Mouse (Mus musculus): ENCODE results near the gene Eif3k. TPM values are rescaled to one million over a fixed set of nuclear protein-coding genes. Genes with fewer than 3 reads are reported as not detected.
A peak's percentile ranks its signal among the peaks of the same experiment; 100 is the strongest.

Eif3k gene
- total RNA-seq (2021): 100 to 1,000 TPM; 166 to 176 TPM
- long read RNA-seq, experiment 1, transcript Eif3k-201 (8 exons, 774 nt): major isoform, 79 of 88 reads
- long read RNA-seq, experiment 1, partial matches to known transcripts: 6 of 88 reads
- long read RNA-seq, experiment 1, other reads (novel, unspliced or antisense): 3 of 88 reads
- long read RNA-seq, experiment 2, transcript Eif3k-201 (8 exons, 774 nt): major isoform, 51 of 65 reads
- long read RNA-seq, experiment 2, partial matches to known transcripts: 9 of 65 reads
- long read RNA-seq, experiment 2, other reads (novel, unspliced or antisense): 5 of 65 reads

DNA sequence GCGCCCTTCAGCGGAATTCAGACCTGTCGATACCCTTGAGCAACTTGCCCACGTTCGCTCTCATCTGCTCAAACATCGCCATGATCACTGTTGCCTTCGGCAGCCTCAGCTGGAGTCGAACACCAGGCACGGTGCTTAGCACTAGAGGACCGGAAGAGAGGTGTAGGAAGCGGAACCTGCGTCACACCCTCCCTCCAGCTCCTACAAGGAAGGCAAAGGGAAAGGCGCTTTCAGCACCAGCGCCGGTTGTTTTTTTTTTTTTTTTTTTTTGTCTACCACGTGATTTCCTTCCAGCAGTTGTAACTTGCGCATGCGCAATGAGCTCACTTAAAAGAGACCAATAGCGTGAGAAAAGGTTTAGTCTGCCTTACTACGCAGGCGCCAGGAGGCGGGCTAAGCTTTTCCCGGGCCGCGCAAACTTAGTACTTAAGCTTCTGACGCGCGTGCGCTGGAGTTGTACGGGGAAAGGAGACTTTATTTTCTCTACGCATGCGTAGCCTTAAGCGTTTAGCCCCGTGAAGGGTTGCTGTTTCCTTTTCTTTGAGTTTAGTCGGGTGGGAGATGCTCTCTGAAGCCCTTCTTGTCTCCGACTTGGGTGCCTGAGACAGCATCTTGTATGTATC lies at the start of gene Eif3k, which contains the start of gene Map4k1:
Gene Eif3k, minus strand, starts transcription at position 214 of the 623 bp plus-strand sequence.
Gene Map4k1, plus strand, starts transcription at position 400 of the 623 bp plus-strand sequence.
- DNase-seq: peak; percentile 97 to 98

- DNase-seq: no peak
Observed at GRCm38 (mm10) chr7:29029690-29030656, 48.3 kb upstream of the Eif3k start.

DNA sequence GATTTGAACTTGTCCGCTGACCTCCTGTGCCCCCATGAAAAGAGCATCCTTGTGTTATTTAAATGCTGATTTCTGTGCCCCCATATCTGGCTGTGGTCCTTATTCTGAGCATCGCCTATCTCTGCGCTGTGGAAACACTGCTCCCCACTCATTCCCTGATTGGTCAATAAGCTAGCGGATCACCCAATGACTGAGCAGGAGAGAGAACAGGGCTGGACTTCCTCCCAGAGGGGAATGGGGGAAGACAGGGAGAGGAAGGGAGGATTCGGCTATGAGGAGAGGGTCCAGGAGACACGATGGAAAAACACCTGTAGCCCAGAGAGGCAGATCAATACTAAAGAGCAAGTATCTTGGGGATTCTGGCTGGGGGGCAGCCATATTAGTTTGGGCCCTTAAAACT lies 47.1 kb upstream of the Eif3k start:
- DNase-seq: no peak

DNA sequence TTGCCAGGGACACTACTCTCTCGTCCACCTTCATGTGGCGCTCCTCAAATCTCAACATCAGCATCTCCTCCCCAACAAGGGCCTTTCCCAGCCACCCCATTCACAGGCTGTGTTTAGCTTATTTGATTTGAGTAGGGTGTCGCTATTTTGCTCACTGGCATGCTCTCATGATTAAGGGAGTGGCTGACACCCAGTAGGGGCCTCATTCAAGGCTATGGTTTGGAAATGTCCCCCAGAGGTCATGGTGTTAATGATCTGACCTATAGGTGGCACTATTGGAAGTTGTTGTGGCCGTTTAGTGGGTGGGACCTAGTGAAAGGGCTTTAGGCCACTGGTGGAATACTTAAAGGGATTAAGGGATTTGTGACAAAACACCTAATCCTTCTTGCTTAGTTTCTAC lies 45.1 kb upstream of the Eif3k start:
- DNase-seq: no peak

DNA sequence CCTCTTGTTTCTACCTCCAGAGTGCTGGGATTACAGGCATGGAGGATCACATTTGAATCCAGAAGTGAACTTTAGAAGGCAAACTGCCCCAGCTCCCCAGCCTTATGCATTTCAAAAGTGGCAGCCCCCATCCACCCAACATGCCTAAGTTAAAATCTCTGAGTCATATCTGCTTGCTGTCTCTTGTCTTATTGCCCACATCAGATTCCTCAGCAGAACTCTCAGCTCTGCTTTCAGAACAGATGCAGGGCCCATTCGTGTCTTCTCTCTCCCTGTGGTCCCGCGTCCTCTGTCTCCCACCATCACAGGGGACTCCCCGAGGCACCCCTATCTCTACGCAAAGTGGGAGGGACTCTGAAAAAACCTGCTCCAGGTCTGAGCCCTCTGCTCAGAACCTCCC lies 44.5 kb upstream of the Eif3k start:
- no peak for DNase-seq

DNA sequence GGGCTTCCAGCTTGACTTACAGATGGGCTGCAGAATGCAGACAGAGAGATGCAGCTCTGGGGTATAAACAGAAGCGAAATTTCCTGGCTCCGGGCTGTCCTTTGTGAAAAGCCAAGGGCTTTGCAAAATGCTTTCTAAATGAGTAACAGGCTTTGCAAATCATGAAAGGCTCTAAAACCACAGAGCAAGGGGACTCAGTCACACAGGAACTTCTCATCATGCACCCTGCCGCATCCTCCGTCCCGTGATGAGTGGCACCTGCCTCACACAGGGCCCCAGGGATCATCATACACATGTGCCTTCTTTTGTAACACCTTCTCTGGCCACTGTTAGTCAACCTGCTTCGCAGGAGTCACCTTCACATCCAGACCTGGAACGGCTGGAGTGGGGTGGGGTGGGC lies 43.9 kb upstream of the Eif3k start:
- no peak for DNase-seq

DNA sequence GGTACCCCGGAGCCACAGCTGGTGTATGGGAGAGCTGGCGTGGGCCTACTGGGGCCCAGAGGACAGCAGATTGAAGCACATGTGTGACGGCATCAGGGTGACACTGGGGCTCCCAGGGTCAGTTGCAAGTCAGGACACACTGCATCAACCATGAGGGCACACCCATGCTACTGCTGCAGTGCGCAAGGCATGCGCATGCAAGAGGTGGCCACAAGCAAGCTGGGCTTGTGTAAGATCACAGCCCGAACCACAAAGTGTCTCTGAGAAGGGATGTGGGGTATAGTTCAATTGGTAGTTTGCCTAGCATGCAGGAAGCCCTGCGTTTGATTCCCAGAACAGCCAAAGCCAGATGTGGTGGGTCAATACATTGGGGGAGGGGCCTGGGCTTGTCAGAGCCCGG lies 41.9 kb upstream of the Eif3k start:
- DNase-seq: no peak

DNA sequence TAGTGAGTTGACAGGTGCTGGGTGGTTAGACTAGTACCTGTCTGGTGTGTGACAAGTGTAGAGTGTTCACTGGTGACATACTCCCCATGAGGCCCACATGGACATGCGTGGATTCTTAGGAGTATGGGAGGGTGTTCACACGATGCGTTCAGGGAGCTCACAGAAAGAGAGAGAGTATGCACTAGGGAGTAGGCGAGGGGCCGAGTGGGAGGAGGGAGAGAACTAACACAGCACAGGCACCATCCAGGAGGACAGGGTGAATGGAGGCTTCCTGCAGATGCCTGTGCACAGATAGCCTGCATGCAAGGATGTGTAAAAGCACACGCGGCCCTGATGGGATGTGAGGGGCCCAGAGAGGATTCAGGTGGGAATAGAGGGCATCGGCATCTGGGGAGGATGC lies 40.8 kb upstream of the Eif3k start:
- DNase-seq: no peak

- no peak for DNase-seq
Observed at GRCm38 (mm10) chr7:29019447-29020220, 38.0 kb upstream of the Eif3k start.

- no peak for DNase-seq
Observed at GRCm38 (mm10) chr7:29017222-29017621, 35.6 kb upstream of the Eif3k start.

DNA sequence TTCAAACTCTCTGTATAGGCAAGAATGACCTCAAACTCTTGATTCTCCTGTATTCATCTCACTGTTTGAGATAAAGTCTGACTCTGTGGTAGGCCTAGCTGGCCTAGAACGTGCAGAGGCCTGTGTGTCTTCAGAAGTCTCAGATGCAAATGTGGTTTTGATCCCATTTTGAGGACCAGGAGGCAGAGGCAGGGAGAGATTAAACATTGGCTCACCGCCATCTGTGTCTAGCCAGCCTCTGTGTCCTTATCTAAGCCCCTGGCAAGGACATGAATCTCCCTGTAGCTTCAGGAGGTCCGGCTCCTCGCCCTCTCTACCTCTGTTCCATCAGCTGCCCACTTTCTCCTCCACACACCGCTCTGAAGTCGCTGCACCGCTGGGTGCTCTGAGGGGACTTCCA lies 34.8 kb upstream of the Eif3k start:
- DNase-seq: no peak

DNA sequence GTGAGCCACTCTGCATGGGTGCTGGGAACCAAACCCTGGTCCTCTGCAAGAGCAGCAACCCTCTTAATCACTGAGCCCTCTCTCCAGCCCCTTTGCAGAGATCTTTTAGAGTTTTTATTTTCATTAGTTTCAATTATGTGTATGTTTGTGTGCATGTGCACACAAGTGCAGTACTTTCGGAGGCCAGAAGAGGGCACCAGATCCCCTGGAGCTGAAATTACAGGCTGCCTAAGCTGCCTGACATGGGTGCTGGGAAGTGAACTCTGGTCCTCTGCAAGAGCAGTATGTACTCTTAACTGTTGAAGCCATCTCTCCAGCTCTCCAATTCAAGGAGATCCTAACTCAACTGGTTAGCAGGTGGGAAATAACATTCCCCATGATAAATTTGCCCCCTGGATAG lies 33.3 kb upstream of the Eif3k start:
- no peak for DNase-seq

DNA sequence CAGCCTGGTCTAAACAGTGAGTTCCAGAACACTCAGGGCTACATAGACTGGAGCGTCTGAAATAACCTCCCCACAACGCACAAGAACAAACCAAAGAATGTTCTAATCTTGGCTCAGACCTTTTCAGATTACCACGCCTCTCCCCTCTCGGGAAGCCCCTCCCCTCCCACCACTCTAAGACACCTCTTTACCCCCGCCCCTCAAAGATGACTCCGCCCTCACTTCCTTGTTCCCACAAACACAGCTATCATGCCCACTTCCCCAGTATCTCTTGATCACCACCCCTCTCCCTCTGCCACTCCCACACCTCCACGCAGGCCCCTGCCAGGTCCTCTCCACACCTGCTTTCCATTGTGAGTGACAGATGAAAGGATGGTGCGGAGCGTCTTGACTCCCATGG lies 27.1 kb upstream of the Eif3k start:
- DNase-seq: peak in 1 of 2 experiments; percentile 15

DNA sequence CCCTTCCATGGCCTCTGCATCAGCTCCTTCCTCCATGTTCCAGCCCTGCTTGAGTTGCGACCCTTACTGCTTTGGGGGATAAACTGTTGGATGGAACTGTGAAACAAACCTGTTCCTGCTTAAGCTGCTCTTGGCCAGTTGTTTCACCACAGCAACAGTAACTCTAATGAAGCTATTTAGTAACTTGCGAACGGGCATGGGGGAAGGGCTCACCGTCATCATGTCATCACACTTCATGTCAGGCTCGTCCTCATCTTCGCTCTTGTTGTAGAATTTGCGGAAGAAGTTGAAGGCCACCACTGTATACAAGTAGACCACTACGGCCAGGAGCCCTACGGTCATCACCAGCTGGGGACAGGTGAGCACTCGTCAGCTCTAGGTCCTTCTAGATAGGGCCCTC lies 26.5 kb upstream of the Eif3k start:
- no peak for DNase-seq

DNA sequence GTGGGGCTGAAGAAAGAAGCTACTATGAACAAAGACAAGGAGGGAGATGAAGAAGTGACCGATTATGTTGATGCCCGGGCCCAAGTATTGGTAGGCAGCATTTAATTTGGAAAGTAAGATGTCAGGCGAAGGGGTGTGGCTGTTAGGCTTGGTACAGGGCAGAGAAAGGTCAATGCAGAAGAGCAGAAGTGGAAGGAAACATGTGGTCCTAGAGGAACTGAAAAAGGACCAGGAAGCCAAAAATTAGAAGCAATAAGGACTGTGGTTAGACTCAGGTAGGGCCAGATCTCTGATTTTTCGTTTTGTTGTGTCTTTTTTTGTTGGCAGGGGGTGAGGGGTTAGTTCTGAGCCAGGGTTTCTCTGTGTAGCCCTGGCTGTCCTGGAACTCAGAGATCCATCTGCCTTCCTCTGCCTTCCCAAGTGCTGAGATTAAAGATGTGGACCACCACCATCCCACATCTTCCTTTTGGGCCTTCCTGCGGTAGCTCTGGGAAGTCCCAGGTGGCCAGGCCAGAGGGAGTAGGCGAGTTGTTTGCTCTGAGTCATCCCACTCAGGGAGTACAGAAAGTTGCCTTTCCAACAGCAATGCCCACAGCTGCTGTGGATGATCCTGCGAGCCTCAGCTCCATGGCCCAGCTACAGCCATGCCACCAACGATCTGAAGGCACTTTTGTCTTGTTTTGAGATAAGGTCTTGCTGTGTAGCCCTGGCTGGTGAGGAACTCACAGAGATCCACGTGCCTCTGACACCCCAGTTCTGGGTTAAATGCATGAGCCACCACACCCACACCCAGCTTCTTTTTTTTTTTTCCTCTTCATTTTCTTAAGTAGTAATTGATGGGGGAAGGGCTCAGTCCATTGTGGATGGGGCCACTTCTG lies 25.8 kb upstream of the Eif3k start:
- DNase-seq: peak in 1 of 2 experiments; percentile 17

GRCm38 (mm10) chr7:29000651-29001605 lies 19.3 kb upstream of the Eif3k start:
- DNase-seq: peak; percentile 49 to 55

- no peak for DNase-seq
Observed at GRCm38 (mm10) chr7:28993402-28993801, 11.7 kb upstream of the Eif3k start.

GRCm38 (mm10) chr7:28992997-28993396 lies 11.3 kb upstream of the Eif3k start:
- DNase-seq: no peak

- no peak for DNase-seq
Observed at GRCm38 (mm10) chr7:28991616-28992015, 10.0 kb upstream of the Eif3k start.
